Mouse (Mus musculus) v-Abl transformed pro-B cells (cell line): ENCODE data around the gene Ccsap.

Source experiments
- in situ Hi-C, 2 experiments: fragments of 400-800 bp; cut with MboI; formaldehyde crosslinking; loops; one replicate each; pipeline ENCODE4 v1.15.1; 2025; ENCODE audit not compliant: unreplicated experiment in 2 of 2

Gene Ccsap

GRCm38 (mm10) chr8:123859648-123860259, at the start of gene Ccsap:
TSS of gene Ccsap (minus strand) at chr8:123860209.
- in situ Hi-C loops: no loop called here

GRCm38 (mm10) chr8:123907604-123908003, 47.6 kb upstream of the Ccsap start:
- in situ Hi-C loops: no loop called here

- in situ Hi-C loops: no loop called here
Observed at GRCm38 (mm10) chr8:123902653-123903052, 42.6 kb upstream of the Ccsap start.

- in situ Hi-C loops: no loop called here
Observed at GRCm38 (mm10) chr8:123899366-123899765, 39.4 kb upstream of the Ccsap start.

- in situ Hi-C loops: no loop called here
Observed at GRCm38 (mm10) chr8:123898576-123898975, 38.6 kb upstream of the Ccsap start.

GRCm38 (mm10) chr8:123896774-123897173, 36.8 kb upstream of the Ccsap start:
- in situ Hi-C loops: no loop called here

- in situ Hi-C loops: no loop called here
Observed at GRCm38 (mm10) chr8:123896366-123896761, 36.4 kb upstream of the Ccsap start.

GRCm38 (mm10) chr8:123895680-123896365, 35.8 kb upstream of the Ccsap start:
- in situ Hi-C loops: no loop called here

GRCm38 (mm10) chr8:123895230-123895629, 35.2 kb upstream of the Ccsap start:
- in situ Hi-C loops: no loop called here

GRCm38 (mm10) chr8:123894502-123895097, 34.6 kb upstream of the Ccsap start, which contains the start of gene Acta1:
TSS of gene Acta1 (minus strand) at chr8:123894751.
- in situ Hi-C loops: no loop called here

- in situ Hi-C loops: no loop called here
Observed at GRCm38 (mm10) chr8:123893413-123893812, 33.4 kb upstream of the Ccsap start.

GRCm38 (mm10) chr8:123892586-123893155, 32.7 kb upstream of the Ccsap start:
- in situ Hi-C loops: no loop called here

GRCm38 (mm10) chr8:123891883-123892585, 32.0 kb upstream of the Ccsap start:
- in situ Hi-C loops: no loop called here

GRCm38 (mm10) chr8:123891271-123891670, 31.3 kb upstream of the Ccsap start:
- in situ Hi-C loops: no loop called here

- in situ Hi-C loops: no loop called here
Observed at GRCm38 (mm10) chr8:123889797-123890196, 29.8 kb upstream of the Ccsap start.

- in situ Hi-C loops: no loop called here
Observed at GRCm38 (mm10) chr8:123887956-123888355, 27.9 kb upstream of the Ccsap start.

GRCm38 (mm10) chr8:123887163-123887562, 27.2 kb upstream of the Ccsap start:
- in situ Hi-C loops: no loop called here

GRCm38 (mm10) chr8:123884721-123885565, 24.9 kb upstream of the Ccsap start:
- in situ Hi-C loops: no loop called here

- in situ Hi-C loops: no loop called here
Observed at GRCm38 (mm10) chr8:123883094-123883493, 23.1 kb upstream of the Ccsap start.

GRCm38 (mm10) chr8:123882412-123882811, 22.4 kb upstream of the Ccsap start:
- in situ Hi-C loops: no loop called here
